Mouse (Mus musculus) testis, adult 2 months (tissue): ENCODE data around the gene Mdp1. TPM values are rescaled to one million over a fixed set of nuclear protein-coding genes. Genes with fewer than 3 reads are reported as not detected.

Experiments
- H3K27ac ChIP-seq: fragments of 200-500 bp; 2 replicates; pipeline ENCODE4 v1.5.1; 2012; ENCODE audit warnings: low read depth, low read length; ENCODE audit not compliant: control insufficient read depth, insufficient read depth
- H3K27me3 ChIP-seq: fragments of 200-500 bp; 2 replicates; pipeline ENCODE4 v1.6.1; 2012; ENCODE audit warnings: mild to moderate bottlenecking, low read length, moderate library complexity; ENCODE audit not compliant: control insufficient read depth, insufficient read depth
- H3K36me3 ChIP-seq: fragments of 200-500 bp; 2 replicates; pipeline ENCODE4 v1.6.1; 2012; ENCODE audit warnings: mild to moderate bottlenecking, low read length; ENCODE audit not compliant: control insufficient read depth, insufficient read depth
- H3K4me1 ChIP-seq: fragments of 200-500 bp; 2 replicates; pipeline ENCODE4 v1.6.1; 2012; ENCODE audit warnings: low read length; ENCODE audit not compliant: control insufficient read depth, insufficient read depth
- H3K4me3 ChIP-seq: fragments of 200-500 bp; 2 replicates; pipeline ENCODE4 v1.5.1; 2012; ENCODE audit warnings: low read depth, mild to moderate bottlenecking, low read length, moderate library complexity, mixed read lengths; ENCODE audit not compliant: control insufficient read depth
- CTCF ChIP-seq: fragments of 200-500 bp; IDR thresholded peaks from 2 replicates; pipeline ENCODE4 v1.5.1; 2012; ENCODE audit warnings: low read depth, mild to moderate bottlenecking, inconsistent platforms, low read length, moderate library complexity; ENCODE audit not compliant: control insufficient read depth, insufficient read depth, insufficient replicate concordance
- POLR2A ChIP-seq: fragments of 200-500 bp; IDR thresholded peaks from 2 replicates; pipeline ENCODE4 v1.6.1; 2012; ENCODE audit warnings: low read depth, mild to moderate bottlenecking, inconsistent platforms, low read length, moderate library complexity; ENCODE audit not compliant: control insufficient read depth
- polyA plus RNA-seq: library from polyadenylated mRNA; depleted of rRNA; stranded (reverse); fragments of >200 nt; gene quantifications from 2 replicates; pipeline ENCODE4 v1.2.3, GENCODE M21; 2012; rRNA removed

Mdp1 gene
- polyA plus RNA-seq: 4.1 TPM in 2 replicates

DNA sequence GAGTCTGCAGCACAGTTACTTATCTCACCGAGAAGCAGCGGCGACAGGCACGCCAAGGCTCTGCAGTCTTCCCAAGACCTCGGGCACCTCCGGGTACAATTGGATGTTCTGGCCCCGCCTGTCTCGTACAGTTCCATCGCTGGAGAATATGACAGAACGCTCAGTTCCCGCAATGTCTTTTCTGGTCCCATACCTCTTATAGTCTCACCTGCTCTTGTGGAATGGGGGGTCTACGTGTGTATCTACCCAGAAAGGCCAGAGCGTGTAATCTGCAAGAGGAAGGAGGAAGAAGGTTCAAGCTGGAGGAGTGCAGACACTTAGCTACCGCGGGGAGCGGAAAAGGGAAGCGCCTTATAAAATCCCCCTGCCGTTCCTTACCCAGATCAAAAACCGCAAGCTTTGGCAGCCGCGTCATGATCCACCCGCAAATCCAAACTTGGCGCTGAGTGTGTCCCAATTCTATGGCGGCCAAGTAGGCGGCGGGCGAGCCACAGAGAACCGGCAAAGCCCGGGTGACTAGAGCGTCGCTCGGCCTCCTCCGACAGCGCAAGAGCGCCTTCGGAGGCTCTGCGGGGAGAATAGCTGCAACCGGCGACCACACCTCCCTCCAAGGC, at the start of gene Mdp1:
TSS of gene Mdp1 (minus strand) at position 549 of the 614 bp plus-strand sequence.
- peak within 1 kb of the TSS; percentile 81 for H3K4me3 ChIP-seq
- TF ChIP-seq CTCF (peak; percentile 43; the same call in 1 of the 2 replicates), POLR2A (peak; percentile 36; the same call in 1 of the 2 replicates)
- no peaks in the 10 kb centered on the region; the same call in 1 of the 2 replicates for H3K36me3 ChIP-seq
- peaks cover 5% of the 10 kb centered on the region for H3K4me1 ChIP-seq
- H3K27ac ChIP-seq: peak within 1 kb of the TSS; percentile 32
- no peaks in the 10 kb centered on the region for H3K27me3 ChIP-seq

GRCm38 (mm10) chr14:55709509-55709908, 49.2 kb upstream of the Mdp1 start:
- no peak overlapping the region for H3K27ac ChIP-seq
- H3K27me3 ChIP-seq: no peaks in the 10 kb centered on the region
- TF ChIP-seq POLR2A: no peak
- TF ChIP-seq CTCF: no peak
- H3K36me3 ChIP-seq: no peaks in the 10 kb centered on the region
- peaks cover 7% of the 10 kb centered on the region for H3K4me1 ChIP-seq
- no peak overlapping the region for H3K4me3 ChIP-seq

GRCm38 (mm10) chr14:55707397-55707796, 47.1 kb upstream of the Mdp1 start:
- H3K4me3 ChIP-seq: no peak overlapping the region
- peaks cover 4% of the 10 kb centered on the region; the same call in 1 of the 2 replicates for H3K4me1 ChIP-seq
- H3K36me3 ChIP-seq: no peaks in the 10 kb centered on the region
- H3K27ac ChIP-seq: no peak overlapping the region
- TF ChIP-seq POLR2A (no peak), CTCF (no peak)
- no peaks in the 10 kb centered on the region for H3K27me3 ChIP-seq

GRCm38 (mm10) chr14:55706051-55706600, 45.8 kb upstream of the Mdp1 start:
- H3K27ac ChIP-seq: no peak overlapping the region
- H3K36me3 ChIP-seq: no peaks in the 10 kb centered on the region
- no peaks in the 10 kb centered on the region; the same call in 1 of the 2 replicates for H3K4me1 ChIP-seq
- H3K27me3 ChIP-seq: no peaks in the 10 kb centered on the region
- H3K4me3 ChIP-seq: no peak overlapping the region
- no peak for TF ChIP-seq POLR2A
- no peak for TF ChIP-seq CTCF

DNA sequence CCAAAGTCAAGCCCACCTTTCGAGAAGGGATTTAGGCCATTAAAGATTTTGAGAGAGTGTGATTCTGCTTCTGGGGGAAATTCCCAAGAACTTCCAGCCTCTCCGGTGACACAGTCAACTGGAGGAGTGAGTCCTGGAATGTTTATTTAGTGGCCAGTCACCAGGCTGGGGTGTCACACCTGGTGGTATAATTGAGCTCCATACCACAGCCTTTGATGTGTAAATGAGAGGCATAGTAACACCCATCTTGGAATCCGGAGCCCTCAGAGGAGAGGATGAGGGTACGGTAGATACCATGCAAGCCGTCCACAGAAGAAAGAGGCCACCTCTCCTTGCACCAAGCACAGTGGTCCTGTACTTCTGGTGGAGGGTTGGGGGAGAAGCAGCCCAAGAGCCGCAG, 42.5 kb upstream of the Mdp1 start:
- no peaks in the 10 kb centered on the region for H3K4me1 ChIP-seq
- no peak overlapping the region for H3K27ac ChIP-seq
- TF ChIP-seq CTCF (no peak), POLR2A (no peak)
- H3K4me3 ChIP-seq: no peak overlapping the region
- H3K27me3 ChIP-seq: no peaks in the 10 kb centered on the region
- H3K36me3 ChIP-seq: no peaks in the 10 kb centered on the region

- Histone ChIP-seq H3K27me3 (no peaks in the 10 kb centered on the region), H3K27ac (no peak overlapping the region), H3K4me1 (no peaks in the 10 kb centered on the region), H3K36me3 (no peaks in the 10 kb centered on the region), H3K4me3 (no peak overlapping the region)
- TF ChIP-seq POLR2A (no peak), CTCF (no peak)
Observed at GRCm38 (mm10) chr14:55701131-55701530, 40.8 kb upstream of the Mdp1 start.

GRCm38 (mm10) chr14:55697226-55697625, 36.9 kb upstream of the Mdp1 start:
- Histone ChIP-seq H3K4me3 (no peak overlapping the region), H3K27me3 (no peaks in the 10 kb centered on the region), H3K27ac (no peak overlapping the region), H3K36me3 (no peaks in the 10 kb centered on the region), H3K4me1 (no peaks in the 10 kb centered on the region)
- TF ChIP-seq POLR2A (no peak), CTCF (no peak)
